Mouse (Mus musculus): ENCODE data around the gene Rev3l.
"Not testable (repeated sequence)": the region's sequence is repeated elsewhere in the genome, so short reads cannot be mapped to it uniquely, and the experiment has no call there.

The Rev3l gene

GRCm38 (mm10) chr10:39785241-39785640, 53.3 kb downstream of the Rev3l start:
- DNase-seq (ENCODE audit: low spot score in 2 of 2), result no peak

GRCm38 (mm10) chr10:39793295-39793694, 61.4 kb downstream of the Rev3l start:
- DNase-seq (ENCODE audit: low spot score in 2 of 2), result no peak

- DNase-seq (ENCODE audit: low spot score in 2 of 2), result peak; percentile 57 to 76
Observed at GRCm38 (mm10) chr10:39811507-39811906, 79.6 kb downstream of the Rev3l start.

- DNase-seq (ENCODE audit: low spot score in 2 of 2), result no peak
Observed at GRCm38 (mm10) chr10:39842621-39843020, 110.7 kb downstream of the Rev3l start.

- DNase-seq (ENCODE audit: low spot score in 2 of 2), result no peak
Observed at GRCm38 (mm10) chr10:39865509-39865908, 133.6 kb downstream of the Rev3l start.

- DNase-seq (ENCODE audit: low spot score in 2 of 2), result no peak
Observed at GRCm38 (mm10) chr10:39888621-39889020, 156.7 kb downstream of the Rev3l start.

- DNase-seq (ENCODE audit: low spot score in 2 of 2), result no peak
Observed at GRCm38 (mm10) chr10:39893702-39894697, 162.1 kb downstream of the Rev3l start.

- DNase-seq (ENCODE audit: low spot score in 2 of 2), result no peak
Observed at GRCm38 (mm10) chr10:39896503-39896902, 164.6 kb downstream of the Rev3l start.

GRCm38 (mm10) chr10:39898874-39899371, 167.0 kb downstream of the Rev3l start, which contains the start of gene Mfsd4b4:
Mfsd4b4 (minus strand) TSS chr10:39899238.
- DNase-seq (ENCODE audit: low spot score in 2 of 2), result peak; percentile 45 to 80

GRCm38 (mm10) chr10:39904191-39904590, 172.3 kb downstream of the Rev3l start:
- no peak for DNase-seq (ENCODE audit: low spot score in 2 of 2)

GRCm38 (mm10) chr10:39906799-39907658, 175.1 kb downstream of the Rev3l start:
- DNase-seq (ENCODE audit: low spot score in 2 of 2), result no peak

- DNase-seq (ENCODE audit: low spot score in 2 of 2), result no peak
Observed at GRCm38 (mm10) chr10:39908768-39909441, 177.0 kb downstream of the Rev3l start.

- DNase-seq (ENCODE audit: low spot score in 2 of 2), result no peak
Observed at GRCm38 (mm10) chr10:39912616-39913015, 180.7 kb downstream of the Rev3l start.

- not testable (repeated sequence) for DNase-seq (ENCODE audit: low spot score in 2 of 2)
Observed at GRCm38 (mm10) chr10:39924556-39924955, 192.6 kb downstream of the Rev3l start.

Measured in spleen, postnatal 10 days (tissue).